7 mouse cellular contexts compared by ENCODE assay signal in the genomic region with DNA sequence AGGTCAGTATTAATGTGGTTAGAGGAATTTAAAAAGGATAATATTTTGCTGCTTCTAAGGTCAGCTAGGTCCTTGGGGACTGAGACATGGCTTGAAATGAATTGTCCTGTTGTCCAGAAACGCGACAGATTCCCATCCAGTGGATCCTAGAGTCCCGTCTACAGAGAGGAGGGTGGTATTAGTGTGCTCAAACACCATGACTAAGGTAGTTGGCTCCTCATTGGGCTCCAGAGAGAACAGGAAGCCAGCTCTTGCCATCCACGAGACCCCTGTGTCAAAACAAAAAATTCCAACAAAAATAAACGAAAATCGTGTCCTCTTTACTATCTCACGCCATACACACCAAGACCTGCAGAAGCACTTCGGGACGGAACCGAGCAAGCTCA. TPM values are rescaled to one million over a fixed set of nuclear protein-coding genes. Genes with fewer than 3 reads are reported as not detected.
DNase-seq lines count a peak whose midpoint lies in the region; ATAC-seq lines count a peak whose summit lies in the region.

No protein-coding gene starts in this region.

- peak overlapping the region; percentile 71 for H3K4me2 ChIP-seq in lung, embryonic 16.5 days (ENCODE audit: low read depth, low read length)
- H3K4me2 ChIP-seq in embryonic facial prominence, embryonic 13.5 days, result peak overlapping the region; percentile 74
- H3K4me2 ChIP-seq in midbrain, embryonic 16.5 days (ENCODE audit: low read length), result peak overlapping the region; percentile 82

- peaks cover 16% of the 10 kb centered on the region for H3K4me1 ChIP-seq in lung, embryonic 16.5 days (replicated peaks; ENCODE audit: control insufficient read depth, insufficient read depth, low read length)
- peaks cover 27% of the 10 kb centered on the region for H3K4me1 ChIP-seq in embryonic facial prominence, embryonic 13.5 days
- peaks cover 22% of the 10 kb centered on the region for H3K4me1 ChIP-seq in midbrain, embryonic 16.5 days (ENCODE audit: control insufficient read depth, insufficient read depth, low read length)

- peaks cover 5% of the 10 kb centered on the region; the same call in 1 of the 2 replicates for H3K9me3 ChIP-seq in lung, embryonic 16.5 days (ENCODE audit: control insufficient read depth, low read length)
- H3K9me3 ChIP-seq in embryonic facial prominence, embryonic 13.5 days, result 0 out of 2 replicates have a peak, but pooled peaks cover 7% of the 10 kb centered on the region
- no peaks in the 10 kb centered on the region for H3K9me3 ChIP-seq in midbrain, embryonic 16.5 days (replicated peaks; ENCODE audit: control insufficient read depth, low read length, poor library complexity, severe bottlenecking)

- no peaks in the 10 kb centered on the region for H3K36me3 ChIP-seq in lung, embryonic 16.5 days (ENCODE audit: control insufficient read depth, insufficient read depth, low read length)
- H3K36me3 ChIP-seq in embryonic facial prominence, embryonic 13.5 days, result 0 out of 2 replicates have a peak, but pooled peaks cover 4% of the 10 kb centered on the region
- H3K36me3 ChIP-seq in midbrain, embryonic 16.5 days (ENCODE audit: control insufficient read depth, insufficient read depth, low read length), result no peaks in the 10 kb centered on the region; the same call in 1 of the 2 replicates

- peak overlapping the region; percentile 94 for H3K9ac ChIP-seq in lung, embryonic 16.5 days (ENCODE audit: low read length)
- peak overlapping the region; percentile 97 for H3K9ac ChIP-seq in embryonic facial prominence, embryonic 13.5 days
- peak overlapping the region; percentile 92 for H3K9ac ChIP-seq in midbrain, embryonic 16.5 days (ENCODE audit: low read depth, low read length)

- H3K27ac ChIP-seq in lung, embryonic 16.5 days (ENCODE audit: low read length), result peak overlapping the region; percentile 63
- H3K27ac ChIP-seq in embryonic facial prominence, embryonic 13.5 days, result peak overlapping the region; percentile 87
- H3K27ac ChIP-seq in midbrain, embryonic 16.5 days (ENCODE audit: low read length), result peak overlapping the region; percentile 86

- 2% methylated on average over 10 of the region's 10 CpGs for WGBS in lung, embryonic 16.5 days
- 2% methylated on average over 10 of the region's 10 CpGs for WGBS in embryonic facial prominence, embryonic 13.5 days
- 1% methylated on average over 10 of the region's 10 CpGs for WGBS in midbrain, embryonic 16.5 days

- peak overlapping the region; percentile 97 for H3K4me3 ChIP-seq in lung, embryonic 16.5 days (ENCODE audit: low read length)
- H3K4me3 ChIP-seq in embryonic facial prominence, embryonic 13.5 days, result peak overlapping the region; percentile 100
- peak overlapping the region; percentile 99 for H3K4me3 ChIP-seq in midbrain, embryonic 16.5 days (ENCODE audit: low read depth, low read length)

- DNase-seq in lung, postnatal 14 days, result no peak
- no peak for DNase-seq in right cerebral cortex, postnatal 14 days
- no peak for DNase-seq in urinary bladder, postnatal 25 days (ENCODE audit: low spot score)

- ATAC-seq in lung, embryonic 16.5 days (ENCODE audit: low read depth), result peak; percentile 67
- peak; percentile 48; the same call in 1 of the 2 replicates for ATAC-seq in embryonic facial prominence, embryonic 13.5 days (ENCODE audit: insufficient number of reproducible peaks, insufficient read depth, low FRiP score, low TSS enrichment, low read depth)
- ATAC-seq in inflammation-experienced regulatory T-cells, adult 6 months, result peak; percentile 32
- peak; percentile 73 for ATAC-seq in midbrain, embryonic 16.5 days

- no peaks in the 10 kb centered on the region for H3K27me3 ChIP-seq in lung, embryonic 16.5 days (ENCODE audit: control insufficient read depth, insufficient read depth, low read depth, low read length)
- H3K27me3 ChIP-seq in embryonic facial prominence, embryonic 13.5 days, result no peaks in the 10 kb centered on the region
- H3K27me3 ChIP-seq in midbrain, embryonic 16.5 days (ENCODE audit: control insufficient read depth, insufficient read depth, low read depth, low read length), result no peaks in the 10 kb centered on the region

RNA-seq across cellular contexts. Expression of gene Tmem248, which starts 4.9 kb away (rescaled TPM):
- polyA plus RNA-seq in lung, embryonic 16.5 days (2015; fragmentation: Nextera tagmentation; extraction: Ambion mirVana), result 31.5 and 36.3 TPM in 2 replicates
- polyA plus RNA-seq in embryonic facial prominence, embryonic 13.5 days (2015; fragmentation: Nextera tagmentation; extraction: Ambion mirVana), result 31.8 and 33.3 TPM in 2 replicates
- 10 to 100 TPM; 11.2 to 13.4 (median 13.2) TPM for polyA plus RNA-seq in inflammation-experienced regulatory T-cells, adult 6 months (2017; shearing (Covaris generic))
- 24.6 and 25.6 TPM in 2 replicates for polyA plus RNA-seq in midbrain, embryonic 16.5 days (2015; fragmentation: Nextera tagmentation; extraction: Ambion mirVana)

RNA-seq across cellular contexts. Expression of gene Sbds, which starts 33.6 kb away (rescaled TPM):
- 68.1 and 70.8 TPM in 2 replicates for polyA plus RNA-seq in lung, embryonic 16.5 days (2015; fragmentation: Nextera tagmentation; extraction: Ambion mirVana)
- polyA plus RNA-seq in embryonic facial prominence, embryonic 13.5 days (2015; fragmentation: Nextera tagmentation; extraction: Ambion mirVana), result 66.5 and 68.9 TPM in 2 replicates
- 100 to 1,000 TPM; 108 to 150 (median 130) TPM for polyA plus RNA-seq in inflammation-experienced regulatory T-cells, adult 6 months (2017; shearing (Covaris generic))
- polyA plus RNA-seq in midbrain, embryonic 16.5 days (2015; fragmentation: Nextera tagmentation; extraction: Ambion mirVana), result 52.9 and 54.6 TPM in 2 replicates

RNA-seq across cellular contexts. Expression of gene Tyw1, which starts 33.7 kb away (rescaled TPM):
- 21.6 and 24.8 TPM in 2 replicates for polyA plus RNA-seq in lung, embryonic 16.5 days (2015; fragmentation: Nextera tagmentation; extraction: Ambion mirVana)
- polyA plus RNA-seq in embryonic facial prominence, embryonic 13.5 days (2015; fragmentation: Nextera tagmentation; extraction: Ambion mirVana), result 26.6 and 27.1 TPM in 2 replicates
- polyA plus RNA-seq in inflammation-experienced regulatory T-cells, adult 6 months (2017; shearing (Covaris generic)), result 10 to 100 TPM; 30.4 to 35.1 (median 33.9) TPM
- polyA plus RNA-seq in midbrain, embryonic 16.5 days (2015; fragmentation: Nextera tagmentation; extraction: Ambion mirVana), result 20.2 and 23.0 TPM in 2 replicates

RNA-seq across cellular contexts. Expression of gene Rabgef1, which starts 50.2 kb away (rescaled TPM):
- 31.1 and 32.4 TPM in 2 replicates for polyA plus RNA-seq in lung, embryonic 16.5 days (2015; fragmentation: Nextera tagmentation; extraction: Ambion mirVana)
- polyA plus RNA-seq in embryonic facial prominence, embryonic 13.5 days (2015; fragmentation: Nextera tagmentation; extraction: Ambion mirVana), result 25.8 and 28.0 TPM in 2 replicates
- polyA plus RNA-seq in inflammation-experienced regulatory T-cells, adult 6 months (2017; shearing (Covaris generic)), result 10 to 100 TPM; 31.3 to 40.9 (median 36.7) TPM
- polyA plus RNA-seq in midbrain, embryonic 16.5 days (2015; fragmentation: Nextera tagmentation; extraction: Ambion mirVana), result 46.7 and 48.7 TPM in 2 replicates
